Mouse (Mus musculus) testis, adult 2 months (tissue): ENCODE results near the gene Gsc2.

Source experiments
- CTCF ChIP-seq: fragments of 200-500 bp; IDR thresholded peaks from 2 replicates; pipeline ENCODE4 v1.5.1; 2012; ENCODE audit warnings: low read depth, mild to moderate bottlenecking, inconsistent platforms, low read length, moderate library complexity; ENCODE audit not compliant: control insufficient read depth, insufficient read depth, insufficient replicate concordance
- POLR2A ChIP-seq: fragments of 200-500 bp; IDR thresholded peaks from 2 replicates; pipeline ENCODE4 v1.6.1; 2012; ENCODE audit warnings: low read depth, mild to moderate bottlenecking, inconsistent platforms, low read length, moderate library complexity; ENCODE audit not compliant: control insufficient read depth

GRCm38 (mm10) chr16:17931906-17932460 lies 17.1 kb upstream of the Gsc2 start:
- TF ChIP-seq POLR2A, result no peak
- TF ChIP-seq CTCF, result no peak
